Mouse (Mus musculus): Measurements from ENCODE around the gene Spata9.

Spata9 gene

GRCm38 (mm10) chr13:75992169-75993028, 25.4 kb downstream of the Spata9 start:
- DNase-seq, result peak; percentile 44 to 54

GRCm38 (mm10) chr13:76003272-76003671, 36.3 kb downstream of the Spata9 start:
- no peak for DNase-seq

GRCm38 (mm10) chr13:76014511-76014910, 47.6 kb downstream of the Spata9 start:
- no peak for DNase-seq

- DNase-seq, result no peak
Measured at GRCm38 (mm10) chr13:76017465-76017864, 50.5 kb downstream of the Spata9 start.

- DNase-seq, result peak; percentile 97 to 98
Measured at GRCm38 (mm10) chr13:76017974-76018843, 51.3 kb downstream of the Spata9 start, which contains the start of gene Rfesd. Gene Rfesd, minus strand, starts transcription at chr13:76018719.

- DNase-seq, result no peak
Measured at GRCm38 (mm10) chr13:76018844-76019400, 52.0 kb downstream of the Spata9 start.

GRCm38 (mm10) chr13:76021782-76022181, 54.8 kb downstream of the Spata9 start:
- DNase-seq, result peak; percentile 12 to 21

GRCm38 (mm10) chr13:76024588-76024987, 57.6 kb downstream of the Spata9 start:
- DNase-seq, result peak; percentile 16 to 24

- DNase-seq, result peak; percentile 19 to 26
Measured at GRCm38 (mm10) chr13:76042455-76042854, 75.5 kb downstream of the Spata9 start.

- no peak for DNase-seq
Measured at GRCm38 (mm10) chr13:76044971-76045370, 78.0 kb downstream of the Spata9 start.
